Mouse (Mus musculus) heart, embryonic 15.5 days (tissue): ENCODE data around the gene Usp6nl. TPM values are rescaled to one million over a fixed set of nuclear protein-coding genes. Genes with fewer than 3 reads are reported as not detected.
A peak's percentile ranks its signal among the peaks of the same experiment; 100 is the strongest.

Source experiments
- ATAC-seq: fragments of 200-750 bp; cut with Nextera tagmentation; replicated peaks from 2 replicates; pipeline ENCODE4 v1.8.0; 2017; ENCODE audit warnings: low read depth, moderate TSS enrichment; ENCODE audit not compliant: insufficient number of reproducible peaks, insufficient read depth, low FRiP score
- H3K27ac ChIP-seq: fragments of 300-500 bp; sonication (generic); 2 replicates; pipeline ENCODE4 v1.5.1; 2015; ENCODE audit warnings: mild to moderate bottlenecking, inconsistent platforms
- H3K27me3 ChIP-seq: fragments of 300-500 bp; sonication (generic); 2 replicates; pipeline ENCODE4 v1.6.1; 2015; ENCODE audit warnings: inconsistent platforms
- H3K36me3 ChIP-seq: fragments of 300-500 bp; sonication (generic); 2 replicates; pipeline ENCODE4 v1.6.1; 2015; ENCODE audit warnings: mild to moderate bottlenecking, inconsistent platforms
- H3K4me1 ChIP-seq: fragments of 300-500 bp; sonication (generic); replicated peaks from 2 replicates; pipeline ENCODE4 v1.6.1; 2015; ENCODE audit warnings: inconsistent platforms
- H3K4me2 ChIP-seq: fragments of 300-500 bp; sonication (generic); 2 replicates; pipeline ENCODE4 v1.6.1; 2015; ENCODE audit warnings: inconsistent platforms, mild to moderate bottlenecking, moderate library complexity
- H3K4me3 ChIP-seq: fragments of 300-500 bp; sonication (generic); 2 replicates; pipeline ENCODE4 v1.5.1; 2015; ENCODE audit warnings: mild to moderate bottlenecking, inconsistent platforms
- H3K9ac ChIP-seq: fragments of 300-500 bp; sonication (generic); 2 replicates; pipeline ENCODE4 v1.6.1; 2015; ENCODE audit warnings: mild to moderate bottlenecking, inconsistent platforms
- H3K9me3 ChIP-seq: fragments of 300-500 bp; sonication (generic); replicated peaks from 2 replicates; pipeline ENCODE4 v1.6.1; 2016; ENCODE audit warnings: inconsistent platforms
- WGBS: fragments of 180-500 bp; shearing (Covaris S2); methylation state at CpG from one replicate; pipeline ENCODE4 v1.1.7; 2015; ENCODE audit warnings: mixed read lengths; 5-methylcytosine and 5-hydroxymethylcytosine counted together
- polyA plus RNA-seq: library from polyadenylated mRNA; unstranded; fragments of >200 nt; fragmentation: Nextera tagmentation; extraction: Ambion mirVana; gene quantifications from 2 replicates; pipeline ENCODE4 v1.2.1, GENCODE M21; 2015

Gene Usp6nl
- polyA plus RNA-seq = 4.6 and 6.6 TPM in 2 replicates

- WGBS = under 1% methylated on average over 74 of the region's 75 CpGs
- H3K4me2 ChIP-seq = peak within 1 kb of the TSS; percentile 72
These were observed at the start of gene Usp6nl for GRCm38 (mm10) chr2:6322376-6322901. Usp6nl (plus strand) TSS chr2:6322667.

GRCm38 (mm10) chr2:6273392-6273845, 49.0 kb upstream of the Usp6nl start:
- no peaks in the 10 kb centered on the region for H3K27me3 ChIP-seq
- H3K9me3 ChIP-seq = no peaks in the 10 kb centered on the region
- no peak overlapping the region for H3K4me3 ChIP-seq
- H3K4me1 ChIP-seq = peaks cover 15% of the 10 kb centered on the region
- H3K27ac ChIP-seq = peak overlapping the region; percentile 39
- WGBS = 41% methylated on average over 10 of the region's 10 CpGs
- ATAC-seq = no peak
- peak overlapping the region; percentile 19; the same call in 1 of the 2 replicates for H3K4me2 ChIP-seq
- H3K9ac ChIP-seq = no peak overlapping the region
- no peaks in the 10 kb centered on the region for H3K36me3 ChIP-seq

More at GRCm38 (mm10) chr2:6322376-6322901, at the start of gene Usp6nl:
- Histone ChIP-seq H3K27me3 (no peaks in the 10 kb centered on the region), H3K4me1 (peaks cover 18% of the 10 kb centered on the region), H3K4me3 (peak within 1 kb of the TSS; percentile 99), H3K27ac (peak within 1 kb of the TSS; percentile 96), H3K9ac (peak within 1 kb of the TSS; percentile 76), H3K36me3 (no peaks in the 10 kb centered on the region), H3K9me3 (no peaks in the 10 kb centered on the region)
- peak; percentile 92 for ATAC-seq

DNA sequence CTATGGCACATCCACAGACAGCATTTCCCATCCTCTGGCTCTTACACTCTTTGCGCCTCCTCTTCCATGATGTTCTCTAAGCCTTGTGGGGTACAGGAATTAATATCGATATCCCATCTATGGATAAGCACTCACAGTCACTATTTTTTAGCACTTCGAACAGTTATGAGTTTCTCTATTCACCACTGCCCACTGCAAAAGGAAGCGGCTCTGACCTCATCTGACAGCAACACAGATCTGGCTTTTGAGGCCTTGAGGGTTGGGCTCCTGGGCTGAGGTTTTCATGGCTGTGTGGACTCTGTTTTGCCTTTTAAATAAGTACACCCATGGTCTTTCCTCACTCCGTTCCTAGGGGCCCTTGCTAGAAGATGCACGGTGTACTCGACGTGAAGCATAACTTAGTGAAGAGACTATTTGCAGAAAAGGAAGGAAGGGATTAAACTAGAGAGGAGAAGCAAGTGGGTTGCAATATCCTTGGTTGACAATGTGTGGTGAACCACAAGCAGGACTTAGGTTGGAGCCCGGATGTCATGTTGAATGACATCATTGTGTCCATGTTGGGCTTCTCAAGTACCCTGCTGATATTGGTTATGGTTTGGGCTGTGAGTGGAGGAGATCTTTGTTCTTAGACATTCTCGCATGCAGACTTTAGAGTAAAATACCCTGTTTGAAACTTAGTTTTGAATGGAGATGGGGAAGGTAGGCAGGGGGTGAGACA, 43.5 kb upstream of the Usp6nl start:
- ATAC-seq = no peak
- no peak overlapping the region for H3K9ac ChIP-seq
- H3K4me1 ChIP-seq = no peaks in the 10 kb centered on the region
- H3K4me2 ChIP-seq = no peak overlapping the region
- H3K4me3 ChIP-seq = no peak overlapping the region
- H3K9me3 ChIP-seq = no peaks in the 10 kb centered on the region
- 72% methylated on average over 10 of the region's 10 CpGs for WGBS
- no peaks in the 10 kb centered on the region for H3K27me3 ChIP-seq
- H3K36me3 ChIP-seq = no peaks in the 10 kb centered on the region
- H3K27ac ChIP-seq = no peak overlapping the region

GRCm38 (mm10) chr2:6279614-6280301, 42.7 kb upstream of the Usp6nl start:
- WGBS = 55% methylated on average over 10 of the region's 10 CpGs
- Histone ChIP-seq H3K4me1 (peaks cover 5% of the 10 kb centered on the region; the same call in 1 of the 2 replicates), H3K9ac (no peak overlapping the region), H3K9me3 (no peaks in the 10 kb centered on the region), H3K36me3 (no peaks in the 10 kb centered on the region), H3K27ac (no peak overlapping the region), H3K4me3 (no peak overlapping the region), H3K4me2 (no peak overlapping the region), H3K27me3 (no peaks in the 10 kb centered on the region)
- no peak for ATAC-seq

DNA sequence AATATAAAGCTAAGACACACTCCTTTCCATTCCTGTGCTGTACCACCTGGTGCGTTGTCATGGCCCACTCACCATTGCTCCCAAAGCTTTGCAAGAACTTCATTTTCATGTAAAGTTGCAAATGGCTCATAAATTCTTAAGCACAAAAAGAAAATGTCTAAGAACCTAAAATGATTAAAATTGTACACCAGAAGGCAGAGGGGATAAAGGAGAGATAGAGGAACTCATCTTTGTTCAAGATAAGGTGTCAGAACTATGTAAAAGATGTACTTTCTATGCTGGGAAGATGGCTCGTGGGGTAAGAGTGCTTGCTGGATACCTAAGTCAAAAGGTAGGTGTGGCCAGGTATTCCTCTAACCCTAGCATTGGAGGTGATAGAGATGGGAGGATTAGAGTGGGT, 38.9 kb upstream of the Usp6nl start:
- Histone ChIP-seq H3K4me2 (no peak overlapping the region), H3K9ac (no peak overlapping the region), H3K36me3 (no peaks in the 10 kb centered on the region), H3K4me3 (no peak overlapping the region), H3K27me3 (no peaks in the 10 kb centered on the region), H3K9me3 (no peaks in the 10 kb centered on the region), H3K27ac (no peak overlapping the region), H3K4me1 (peaks cover 5% of the 10 kb centered on the region; the same call in 1 of the 2 replicates)
- no peak for ATAC-seq
- 87% methylated on average over 2 of the region's 2 CpGs for WGBS

- WGBS = 49% methylated on average over 3 of the region's 3 CpGs
- ATAC-seq = no peak
These were observed 37.7 kb upstream of the Usp6nl start for GRCm38 (mm10) chr2:6284784-6285183.

DNA sequence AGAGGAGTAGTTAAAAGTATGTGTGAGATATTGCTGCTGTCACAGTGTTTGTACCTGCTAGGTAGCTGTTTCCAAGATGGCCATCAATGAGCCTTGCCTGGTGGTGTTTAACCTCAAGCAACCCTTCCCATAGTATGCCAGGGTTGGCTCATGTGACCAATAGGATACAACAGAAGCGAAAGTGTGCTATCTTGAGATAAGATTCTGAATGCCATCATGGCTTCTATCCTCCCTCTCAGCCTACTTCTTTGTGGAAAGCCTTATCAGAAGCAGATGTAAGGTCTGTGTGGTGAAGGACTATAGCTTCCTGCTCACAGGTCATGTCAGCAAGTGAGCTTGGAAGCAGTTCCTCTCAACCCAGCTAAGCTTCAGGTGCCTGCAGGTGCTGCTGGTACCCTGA, 36.7 kb upstream of the Usp6nl start:
- Histone ChIP-seq H3K4me1 (peaks cover 5% of the 10 kb centered on the region; the same call in 1 of the 2 replicates), H3K4me3 (no peak overlapping the region), H3K27ac (no peak overlapping the region), H3K4me2 (no peak overlapping the region), H3K9ac (no peak overlapping the region), H3K27me3 (no peaks in the 10 kb centered on the region), H3K9me3 (no peaks in the 10 kb centered on the region), H3K36me3 (no peaks in the 10 kb centered on the region)
- ATAC-seq = no peak
- WGBS = 40% methylated on average over 1 of the region's 1 CpGs

More at GRCm38 (mm10) chr2:6284784-6285183, 37.7 kb upstream of the Usp6nl start:
- no peaks in the 10 kb centered on the region for H3K27me3 ChIP-seq
- H3K4me2 ChIP-seq = no peak overlapping the region
- H3K4me3 ChIP-seq = no peak overlapping the region
- H3K4me1 ChIP-seq = peaks cover 5% of the 10 kb centered on the region; the same call in 1 of the 2 replicates
- H3K9me3 ChIP-seq = no peaks in the 10 kb centered on the region
- H3K36me3 ChIP-seq = no peaks in the 10 kb centered on the region
- H3K9ac ChIP-seq = no peak overlapping the region
- H3K27ac ChIP-seq = no peak overlapping the region

DNA sequence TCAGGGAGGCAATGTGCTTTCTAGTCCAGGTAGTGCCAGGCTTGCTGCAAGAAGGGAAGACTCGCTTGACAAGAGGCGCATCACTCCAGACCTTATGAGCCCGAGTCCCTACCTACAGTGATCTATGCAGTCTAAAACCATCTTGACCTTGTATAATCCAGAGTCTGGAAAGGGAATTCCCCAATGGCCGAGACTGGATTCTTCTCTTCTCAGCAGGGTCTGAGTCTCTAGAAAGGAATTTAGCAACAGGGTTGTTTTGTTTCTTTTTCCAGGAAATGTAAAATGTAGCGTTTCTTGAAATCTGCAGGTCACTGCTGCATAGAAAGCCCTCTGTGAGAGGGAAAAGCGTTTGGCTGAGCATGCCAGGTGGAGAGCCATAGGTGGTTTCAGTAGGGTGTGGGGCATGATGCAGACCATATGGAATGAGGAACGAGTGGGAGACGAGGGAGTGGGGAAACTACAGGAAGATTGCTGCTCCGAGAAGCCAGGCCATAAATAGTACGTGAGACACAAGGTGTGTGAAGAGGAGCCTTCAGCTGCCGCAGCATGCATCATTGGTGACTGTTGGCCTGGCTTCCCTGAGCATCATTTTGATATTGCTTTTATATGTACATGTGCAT, 28.5 kb upstream of the Usp6nl start:
- Histone ChIP-seq H3K27ac (no peak overlapping the region), H3K27me3 (no peaks in the 10 kb centered on the region), H3K36me3 (no peaks in the 10 kb centered on the region), H3K4me3 (no peak overlapping the region), H3K4me1 (peaks cover 6% of the 10 kb centered on the region), H3K4me2 (no peak overlapping the region), H3K9ac (no peak overlapping the region), H3K9me3 (no peaks in the 10 kb centered on the region)
- WGBS = 56% methylated on average over 11 of the region's 11 CpGs
- ATAC-seq = no peak

GRCm38 (mm10) chr2:6294993-6295628, 27.4 kb upstream of the Usp6nl start:
- H3K4me1 ChIP-seq = peaks cover 6% of the 10 kb centered on the region
- H3K27ac ChIP-seq = 0 out of 2 replicates have a peak overlapping the region, but pooled peaks have one; percentile 14
- no peak overlapping the region for H3K4me3 ChIP-seq
- no peaks in the 10 kb centered on the region for H3K36me3 ChIP-seq
- ATAC-seq = no peak
- no peak overlapping the region for H3K9ac ChIP-seq
- 53% methylated on average over 7 of the region's 7 CpGs for WGBS
- H3K4me2 ChIP-seq = no peak overlapping the region
- H3K9me3 ChIP-seq = no peaks in the 10 kb centered on the region
- H3K27me3 ChIP-seq = no peaks in the 10 kb centered on the region

GRCm38 (mm10) chr2:6304768-6305167, 17.7 kb upstream of the Usp6nl start:
- Histone ChIP-seq H3K9me3 (no peaks in the 10 kb centered on the region), H3K9ac (no peak overlapping the region), H3K36me3 (no peaks in the 10 kb centered on the region), H3K4me1 (no peaks in the 10 kb centered on the region), H3K27me3 (no peaks in the 10 kb centered on the region), H3K4me2 (no peak overlapping the region), H3K4me3 (no peak overlapping the region), H3K27ac (no peak overlapping the region)
- no peak for ATAC-seq
- 92% methylated on average over 4 of the region's 4 CpGs for WGBS

GRCm38 (mm10) chr2:6306861-6307260, 15.6 kb upstream of the Usp6nl start:
- 50% methylated on average over 3 of the region's 3 CpGs for WGBS
- Histone ChIP-seq H3K4me3 (no peak overlapping the region), H3K27me3 (no peaks in the 10 kb centered on the region), H3K4me2 (no peak overlapping the region), H3K27ac (no peak overlapping the region), H3K9ac (no peak overlapping the region), H3K36me3 (no peaks in the 10 kb centered on the region), H3K9me3 (no peaks in the 10 kb centered on the region), H3K4me1 (no peaks in the 10 kb centered on the region)
- no peak for ATAC-seq
